Mouse (Mus musculus): ENCODE measurements around the gene Ppp2r5c.

DNA sequence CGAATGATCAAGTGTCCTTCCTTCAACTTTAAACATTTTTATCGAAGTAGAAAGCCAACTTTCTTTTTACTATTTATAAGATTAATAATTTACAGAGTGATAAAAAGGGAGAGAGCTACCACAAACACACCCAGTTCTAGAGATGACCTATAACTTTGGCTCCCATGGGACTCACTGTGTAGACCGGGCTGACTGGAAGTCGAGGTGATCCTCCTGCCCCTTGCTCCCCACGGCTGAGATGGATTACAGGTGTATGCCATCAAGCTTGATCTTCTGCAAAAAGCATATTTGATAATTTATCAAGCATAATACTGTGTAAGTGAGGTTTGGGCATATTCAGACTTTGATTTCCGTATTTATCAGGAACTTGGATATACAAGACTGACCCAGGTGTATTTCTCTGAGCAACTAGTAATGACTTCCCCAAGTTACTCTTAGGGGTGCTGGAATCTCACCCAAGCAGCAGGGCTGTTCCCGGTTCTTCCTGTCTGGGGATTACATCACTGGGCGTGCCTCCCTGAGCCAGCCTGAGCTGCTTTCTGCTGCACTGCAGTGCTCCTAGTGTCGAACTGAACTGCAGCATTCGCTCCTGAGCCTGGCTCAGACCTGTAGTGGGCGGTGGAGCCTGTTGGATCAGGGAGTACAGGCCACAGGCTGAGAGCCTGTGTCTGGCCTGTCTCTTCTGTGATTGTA is 161.7 kb downstream of the Ppp2r5c start:
- no peak for TF ChIP-seq POLR2A (IDR thresholded peaks at IDR 0.05; ENCODE audit: low read depth, low read length)
- TF ChIP-seq CTCF (IDR thresholded peaks at IDR 0.05; ENCODE audit: borderline replicate concordance, insufficient read depth, low read length) = peak; percentile 54; the same call in 1 of the 2 replicates
